Mouse (Mus musculus): ENCODE data around the gene Trmt1.
A peak's percentile ranks its signal among the peaks of the same experiment; 100 is the strongest.

Gene Trmt1

GRCm38 (mm10) chr8:84689091-84689915 lies 3.2 kb downstream of the Trmt1 start:
- peak; percentile 78 to 87 for DNase-seq (ENCODE audit: low spot score in 2 of 2)

GRCm38 (mm10) chr8:84693332-84693731 lies 7.2 kb downstream of the Trmt1 start:
- no peak for DNase-seq (ENCODE audit: low spot score in 2 of 2)

GRCm38 (mm10) chr8:84695140-84695539 lies 9.0 kb downstream of the Trmt1 start:
- DNase-seq (ENCODE audit: low spot score in 2 of 2), result no peak

GRCm38 (mm10) chr8:84697166-84698130 lies 11.3 kb downstream of the Trmt1 start:
- DNase-seq (ENCODE audit: low spot score in 2 of 2), result peak in 1 of 2 experiments; percentile 68

- no peak for DNase-seq (ENCODE audit: low spot score in 2 of 2)
Observed at GRCm38 (mm10) chr8:84698288-84698687, 12.2 kb downstream of the Trmt1 start.

GRCm38 (mm10) chr8:84698929-84699401 lies 12.9 kb downstream of the Trmt1 start:
- no peak for DNase-seq (ENCODE audit: low spot score in 2 of 2)

GRCm38 (mm10) chr8:84699861-84700322 lies 13.8 kb downstream of the Trmt1 start:
- peak in 1 of 2 experiments; percentile 71 for DNase-seq (ENCODE audit: low spot score in 2 of 2)

- DNase-seq (ENCODE audit: low spot score in 2 of 2), result no peak
Observed at GRCm38 (mm10) chr8:84700526-84700925, 14.4 kb downstream of the Trmt1 start.

GRCm38 (mm10) chr8:84700941-84701911 lies 15.1 kb downstream of the Trmt1 start, which contains the start of gene Lyl1:
Gene Lyl1 (plus strand): TSS chr8:84701457.
- peak in 1 of 2 experiments; percentile 15 for DNase-seq (ENCODE audit: low spot score in 2 of 2)

GRCm38 (mm10) chr8:84702561-84702960 lies 16.5 kb downstream of the Trmt1 start:
- DNase-seq (ENCODE audit: low spot score in 2 of 2), result peak in 1 of 2 experiments; percentile 6

- DNase-seq (ENCODE audit: low spot score in 2 of 2), result no peak
Observed at GRCm38 (mm10) chr8:84702963-84703465, 16.9 kb downstream of the Trmt1 start.

GRCm38 (mm10) chr8:84703466-84704249 lies 17.6 kb downstream of the Trmt1 start:
- peak in 1 of 2 experiments; percentile 14 for DNase-seq (ENCODE audit: low spot score in 2 of 2)

GRCm38 (mm10) chr8:84704356-84704755 lies 18.2 kb downstream of the Trmt1 start:
- DNase-seq (ENCODE audit: low spot score in 2 of 2), result peak; percentile 60 to 88

GRCm38 (mm10) chr8:84704867-84705831 lies 19.0 kb downstream of the Trmt1 start:
- DNase-seq (ENCODE audit: low spot score in 2 of 2), result peak in 1 of 2 experiments; percentile 44

GRCm38 (mm10) chr8:84705960-84706359 lies 19.9 kb downstream of the Trmt1 start:
- DNase-seq (ENCODE audit: low spot score in 2 of 2), result no peak

GRCm38 (mm10) chr8:84706610-84707266 lies 20.6 kb downstream of the Trmt1 start:
- DNase-seq (ENCODE audit: low spot score in 2 of 2), result peak in 1 of 2 experiments; percentile 37

GRCm38 (mm10) chr8:84707267-84707883 lies 21.3 kb downstream of the Trmt1 start:
- DNase-seq (ENCODE audit: low spot score in 2 of 2), result peak in 1 of 2 experiments; percentile 27

Data from cerebellum, postnatal 4 days (tissue).